Mouse (Mus musculus) midbrain, embryonic 15.5 days (tissue): ENCODE results near the gene Drp2. TPM values are rescaled to one million over a fixed set of nuclear protein-coding genes. Genes with fewer than 3 reads are reported as not detected.

Experiments
- ATAC-seq: fragments of 200-750 bp; cut with Nextera tagmentation; replicated peaks from 2 replicates; pipeline ENCODE4 v1.8.0; 2017; ENCODE audit warnings: moderate TSS enrichment
- H3K27ac ChIP-seq: fragments of 300-500 bp; sonication (generic); 2 replicates; pipeline ENCODE4 v1.5.1; 2015; ENCODE audit warnings: mild to moderate bottlenecking, inconsistent platforms
- H3K27me3 ChIP-seq: fragments of 300-500 bp; sonication (generic); replicated peaks from 2 replicates; pipeline ENCODE4 v1.6.1; 2015; ENCODE audit warnings: inconsistent platforms
- H3K36me3 ChIP-seq: fragments of 300-500 bp; sonication (generic); replicated peaks from 2 replicates; pipeline ENCODE4 v1.6.1; 2015; ENCODE audit warnings: inconsistent platforms
- H3K4me1 ChIP-seq: fragments of 300-500 bp; sonication (generic); 2 replicates; pipeline ENCODE4 v1.6.1; 2015; ENCODE audit warnings: inconsistent platforms
- H3K4me2 ChIP-seq: fragments of 300-500 bp; sonication (generic); 2 replicates; pipeline ENCODE4 v1.6.1; 2015; ENCODE audit warnings: inconsistent platforms, mild to moderate bottlenecking, moderate library complexity
- H3K4me3 ChIP-seq: fragments of 300-500 bp; sonication (generic); 2 replicates; pipeline ENCODE4 v1.5.1; 2015; ENCODE audit warnings: mild to moderate bottlenecking, inconsistent platforms
- H3K9ac ChIP-seq: fragments of 300-500 bp; sonication (generic); 2 replicates; pipeline ENCODE4 v1.6.1; 2015; ENCODE audit warnings: mild to moderate bottlenecking, inconsistent platforms
- H3K9me3 ChIP-seq: fragments of 300-500 bp; sonication (generic); 2 replicates; pipeline ENCODE4 v1.6.1; 2016; ENCODE audit warnings: inconsistent platforms
- WGBS: fragments of 180-500 bp; shearing (Covaris S2); methylation state at CpG from one replicate; pipeline ENCODE4 v1.1.7; 2015; ENCODE audit warnings: mixed read lengths; 5-methylcytosine and 5-hydroxymethylcytosine counted together
- polyA plus RNA-seq: library from polyadenylated mRNA; unstranded; fragments of >200 nt; fragmentation: Nextera tagmentation; extraction: Ambion mirVana; gene quantifications from 2 replicates; pipeline ENCODE4 v1.2.1, GENCODE M21; 2015

The Drp2 gene
- polyA plus RNA-seq: 23.1 and 27.0 TPM in 2 replicates

GRCm38 (mm10) chrX:134403863-134404583, at the start of gene Drp2:
Gene Drp2, plus strand, starts transcription at chrX:134404551.
- Histone ChIP-seq H3K27me3 (no peaks in the 10 kb centered on the region), H3K27ac (peak within 1 kb of the TSS; percentile 83), H3K4me2 (peak within 1 kb of the TSS; percentile 54), H3K36me3 (no peaks in the 10 kb centered on the region), H3K4me3 (peak within 1 kb of the TSS; percentile 43), H3K9me3 (no peaks in the 10 kb centered on the region), H3K4me1 (no peaks in the 10 kb centered on the region), H3K9ac (peak within 1 kb of the TSS; percentile 48)
- 36% methylated on average over 15 of the region's 15 CpGs for WGBS
- ATAC-seq: peak; percentile 79

- 66% methylated on average over 4 of the region's 4 CpGs for WGBS
- H3K27ac ChIP-seq: no peak overlapping the region
- no peak for ATAC-seq
- no peak overlapping the region for H3K4me3 ChIP-seq
- no peaks in the 10 kb centered on the region for H3K9me3 ChIP-seq
- H3K9ac ChIP-seq: no peak overlapping the region
- H3K27me3 ChIP-seq: no peaks in the 10 kb centered on the region
- no peaks in the 10 kb centered on the region for H3K4me1 ChIP-seq
- no peaks in the 10 kb centered on the region for H3K36me3 ChIP-seq
- H3K4me2 ChIP-seq: no peak overlapping the region
Measured at GRCm38 (mm10) chrX:134359336-134359735, 45.0 kb upstream of the Drp2 start.

- WGBS: 88% methylated on average over 4 of the region's 4 CpGs
- Histone ChIP-seq H3K36me3 (no peaks in the 10 kb centered on the region), H3K27ac (no peak overlapping the region), H3K4me2 (no peak overlapping the region), H3K9ac (no peak overlapping the region), H3K27me3 (no peaks in the 10 kb centered on the region), H3K4me3 (no peak overlapping the region), H3K4me1 (no peaks in the 10 kb centered on the region), H3K9me3 (no peaks in the 10 kb centered on the region)
- ATAC-seq: no peak
Measured at GRCm38 (mm10) chrX:134362156-134362555, 42.2 kb upstream of the Drp2 start.

- Histone ChIP-seq H3K4me3 (no peak overlapping the region), H3K27ac (no peak overlapping the region), H3K4me1 (no peaks in the 10 kb centered on the region), H3K9ac (no peak overlapping the region), H3K36me3 (no peaks in the 10 kb centered on the region), H3K4me2 (no peak overlapping the region), H3K9me3 (no peaks in the 10 kb centered on the region), H3K27me3 (no peaks in the 10 kb centered on the region)
- 90% methylated on average over 1 of the region's 1 CpGs for WGBS
- ATAC-seq: no peak
Measured at GRCm38 (mm10) chrX:134365421-134365820, 38.9 kb upstream of the Drp2 start.

- H3K4me2 ChIP-seq: no peak overlapping the region
- H3K36me3 ChIP-seq: no peaks in the 10 kb centered on the region
- H3K4me3 ChIP-seq: no peak overlapping the region
- no peaks in the 10 kb centered on the region for H3K27me3 ChIP-seq
- no peak for ATAC-seq
- WGBS: 83% methylated on average over 3 of the region's 3 CpGs
- no peak overlapping the region for H3K9ac ChIP-seq
- H3K9me3 ChIP-seq: no peaks in the 10 kb centered on the region
- H3K27ac ChIP-seq: no peak overlapping the region
- no peaks in the 10 kb centered on the region for H3K4me1 ChIP-seq
Measured at GRCm38 (mm10) chrX:134366547-134366946, 37.8 kb upstream of the Drp2 start.

- Histone ChIP-seq H3K27me3 (no peaks in the 10 kb centered on the region), H3K4me1 (no peaks in the 10 kb centered on the region), H3K9ac (no peak overlapping the region), H3K4me2 (no peak overlapping the region), H3K4me3 (no peak overlapping the region), H3K27ac (no peak overlapping the region), H3K9me3 (no peaks in the 10 kb centered on the region), H3K36me3 (no peaks in the 10 kb centered on the region)
- no peak for ATAC-seq
- 11% methylated on average over 2 of the region's 2 CpGs for WGBS
Measured at GRCm38 (mm10) chrX:134371279-134371678, 33.1 kb upstream of the Drp2 start.

GRCm38 (mm10) chrX:134374190-134374589, 30.2 kb upstream of the Drp2 start:
- Histone ChIP-seq H3K36me3 (no peaks in the 10 kb centered on the region), H3K27me3 (no peaks in the 10 kb centered on the region), H3K4me2 (no peak overlapping the region), H3K27ac (no peak overlapping the region), H3K9ac (no peak overlapping the region), H3K4me1 (no peaks in the 10 kb centered on the region), H3K4me3 (no peak overlapping the region), H3K9me3 (no peaks in the 10 kb centered on the region)
- 69% methylated on average over 1 of the region's 1 CpGs for WGBS
- ATAC-seq: no peak

- no peak for ATAC-seq
- no peak overlapping the region for H3K4me2 ChIP-seq
- no peaks in the 10 kb centered on the region for H3K27me3 ChIP-seq
- no peak overlapping the region for H3K4me3 ChIP-seq
- no peak overlapping the region for H3K9ac ChIP-seq
- H3K9me3 ChIP-seq: no peaks in the 10 kb centered on the region
- H3K4me1 ChIP-seq: no peaks in the 10 kb centered on the region
- H3K36me3 ChIP-seq: no peaks in the 10 kb centered on the region
- 79% methylated on average over 6 of the region's 6 CpGs for WGBS
- no peak overlapping the region for H3K27ac ChIP-seq
Measured at GRCm38 (mm10) chrX:134384896-134385295, 19.5 kb upstream of the Drp2 start.

- Histone ChIP-seq H3K9ac (no peak overlapping the region), H3K27me3 (no peaks in the 10 kb centered on the region), H3K36me3 (no peaks in the 10 kb centered on the region), H3K4me2 (no peak overlapping the region), H3K9me3 (no peaks in the 10 kb centered on the region), H3K4me1 (no peaks in the 10 kb centered on the region), H3K27ac (no peak overlapping the region), H3K4me3 (no peak overlapping the region)
- 80% methylated on average over 2 of the region's 2 CpGs for WGBS
- no peak for ATAC-seq
Measured at GRCm38 (mm10) chrX:134398972-134399371, 5.4 kb upstream of the Drp2 start.

- Histone ChIP-seq H3K36me3 (no peaks in the 10 kb centered on the region), H3K4me3 (peak overlapping the region; percentile 43), H3K4me2 (peak overlapping the region; percentile 54), H3K9ac (peak overlapping the region; percentile 48), H3K4me1 (no peaks in the 10 kb centered on the region), H3K27me3 (no peaks in the 10 kb centered on the region), H3K9me3 (no peaks in the 10 kb centered on the region), H3K27ac (peak overlapping the region; percentile 83)
- ATAC-seq: peak; percentile 87
- 28% methylated on average over 13 of the region's 14 CpGs for WGBS
Measured at GRCm38 (mm10) chrX:134404584-134404955, 219 bp downstream of the Drp2 start.

- no peak for ATAC-seq
- Histone ChIP-seq H3K36me3 (no peaks in the 10 kb centered on the region), H3K9me3 (no peaks in the 10 kb centered on the region), H3K27ac (no peak overlapping the region), H3K4me3 (no peak overlapping the region), H3K9ac (no peak overlapping the region), H3K4me1 (no peaks in the 10 kb centered on the region), H3K4me2 (no peak overlapping the region), H3K27me3 (no peaks in the 10 kb centered on the region)
- WGBS: 69% methylated on average over 6 of the region's 6 CpGs
Measured at GRCm38 (mm10) chrX:134409354-134409900, 5.1 kb downstream of the Drp2 start.

GRCm38 (mm10) chrX:134412096-134412495, 7.7 kb downstream of the Drp2 start:
- Histone ChIP-seq H3K27ac (no peak overlapping the region), H3K4me2 (no peak overlapping the region), H3K9me3 (no peaks in the 10 kb centered on the region), H3K36me3 (no peaks in the 10 kb centered on the region), H3K4me1 (no peaks in the 10 kb centered on the region), H3K27me3 (no peaks in the 10 kb centered on the region), H3K9ac (no peak overlapping the region), H3K4me3 (no peak overlapping the region)
- ATAC-seq: no peak
- 93% methylated on average over 1 of the region's 1 CpGs for WGBS

- WGBS: 84% methylated on average over 5 of the region's 5 CpGs
- Histone ChIP-seq H3K4me3 (no peak overlapping the region), H3K36me3 (no peaks in the 10 kb centered on the region), H3K4me2 (no peak overlapping the region), H3K9me3 (no peaks in the 10 kb centered on the region), H3K9ac (no peak overlapping the region), H3K27ac (no peak overlapping the region), H3K4me1 (no peaks in the 10 kb centered on the region), H3K27me3 (no peaks in the 10 kb centered on the region)
- no peak for ATAC-seq
Measured at GRCm38 (mm10) chrX:134420097-134420496, 15.7 kb downstream of the Drp2 start.
